In genomic region chr9:107668916-107669315, GRCm38 (mm10) we compare ENCODE assay signal across 29 mouse cellular contexts. TPM values are rescaled to one million over a fixed set of nuclear protein-coding genes. Genes with fewer than 3 reads are reported as not detected.
A peak's percentile ranks its signal among the peaks of the same experiment; 100 is the strongest.
DNase-seq lines count a peak whose midpoint lies in the region; ATAC-seq and TF ChIP-seq lines count a peak whose summit lies in the region.
"Had no signal": no experiment of that assay in that cellular context is flagged by ENCODE, and none has a peak within 500 bp of the region (broad histone marks: within the 10 kb centered on the region; RNA-seq: fewer than 3 reads in every experiment).

No protein-coding gene starts in this region.

- TF ChIP-seq EP300 in liver, postnatal 0 days (IDR thresholded peaks at IDR 0.05; ENCODE audit: low read depth) = no peak

- H3K27me3 ChIP-seq in heart, embryonic 10.5 days (ENCODE audit: insufficient read depth, poor library complexity, severe bottlenecking) = peaks cover 43% of the 10 kb centered on the region
- H3K27me3 ChIP-seq in kidney, embryonic 14.5 days (ENCODE audit: control insufficient read depth, insufficient read depth, low read length) = no peaks in the 10 kb centered on the region
- peaks cover 38% of the 10 kb centered on the region for H3K27me3 ChIP-seq in liver, postnatal 0 days (ENCODE audit: insufficient read depth, low read length)
- peaks cover 60% of the 10 kb centered on the region for H3K27me3 ChIP-seq in liver, embryonic 11.5 days (replicated peaks; ENCODE audit: control insufficient read depth, insufficient read depth, low read length)
- H3K27me3 ChIP-seq: Patski had no signal

- peak overlapping the region; percentile 80 for H3K27ac ChIP-seq in heart, embryonic 10.5 days
- H3K27ac ChIP-seq in kidney, embryonic 14.5 days (ENCODE audit: low read depth, low read length) = no peak overlapping the region
- peak overlapping the region; percentile 93 for H3K27ac ChIP-seq in liver, postnatal 0 days (ENCODE audit: low read depth)
- H3K27ac ChIP-seq in liver, embryonic 11.5 days (ENCODE audit: low read depth, low read length) = no peak overlapping the region
- H3K27ac ChIP-seq: forebrain, embryonic 13.5 days; hindbrain, postnatal 0 days; liver, embryonic 13.5 days; midbrain, embryonic 15.5 days had no signal

- TF ChIP-seq CTCF in liver, postnatal 0 days (IDR thresholded peaks at IDR 0.05; ENCODE audit: low read depth) = no peak

- H3K4me2 ChIP-seq in kidney, embryonic 14.5 days (replicated peaks; ENCODE audit: low read depth, low read length) = no peak overlapping the region
- H3K4me2 ChIP-seq in liver, postnatal 0 days (ENCODE audit: low read depth, low read length) = peak overlapping the region; percentile 66
- no peak overlapping the region for H3K4me2 ChIP-seq in liver, embryonic 11.5 days
- H3K4me2 ChIP-seq: forebrain, embryonic 13.5 days; heart, embryonic 12.5 days; liver, embryonic 13.5 days; lung, embryonic 14.5 days; midbrain, embryonic 15.5 days had no signal

- 0 out of 2 replicates have a peak overlapping the region, but pooled peaks have one; percentile 8 for H3K4me3 ChIP-seq in heart, embryonic 10.5 days
- no peak overlapping the region for H3K4me3 ChIP-seq in kidney, embryonic 14.5 days (ENCODE audit: low read length)
- no peak overlapping the region for H3K4me3 ChIP-seq in liver, postnatal 0 days (ENCODE audit: low read depth, low read length)
- H3K4me3 ChIP-seq in liver, embryonic 11.5 days (ENCODE audit: low read depth, low read length) = no peak overlapping the region
- H3K4me3 ChIP-seq: forebrain, embryonic 13.5 days; heart, embryonic 12.5 days; liver, embryonic 13.5 days; midbrain, embryonic 15.5 days had no signal

- no peaks in the 10 kb centered on the region for H3K9me3 ChIP-seq in heart, embryonic 10.5 days
- no peaks in the 10 kb centered on the region for H3K9me3 ChIP-seq in kidney, embryonic 14.5 days (ENCODE audit: control insufficient read depth, low read length)
- no peaks in the 10 kb centered on the region for H3K9me3 ChIP-seq in liver, postnatal 0 days (ENCODE audit: low read length)
- H3K9me3 ChIP-seq in liver, embryonic 11.5 days (ENCODE audit: control insufficient read depth, low read length) = no peaks in the 10 kb centered on the region
- H3K9me3 ChIP-seq: forebrain, embryonic 13.5 days; heart, embryonic 12.5 days; liver, embryonic 13.5 days; midbrain, embryonic 10.5 days; midbrain, embryonic 15.5 days had no signal

- intact Hi-C loops in heart, postnatal 25 days (cut with DNase I) = no loop called here

- 64% methylated on average over 3 of the region's 3 CpGs for WGBS in heart, embryonic 10.5 days
- WGBS in kidney, embryonic 14.5 days = 57% methylated on average over 3 of the region's 3 CpGs
- WGBS in liver, postnatal 0 days (ENCODE audit: insufficient replicate concordance) = 56% methylated on average over 3 of the region's 3 CpGs
- 73% methylated on average over 3 of the region's 3 CpGs for WGBS in liver, embryonic 11.5 days

- H3K4me1 ChIP-seq in heart, embryonic 10.5 days = peaks cover 55% of the 10 kb centered on the region
- H3K4me1 ChIP-seq in kidney, embryonic 14.5 days (ENCODE audit: control insufficient read depth, insufficient read depth, low read length) = peaks cover 34% of the 10 kb centered on the region
- H3K4me1 ChIP-seq in liver, postnatal 0 days (ENCODE audit: insufficient read depth) = 0 out of 2 replicates have a peak, but pooled peaks cover 4% of the 10 kb centered on the region
- peaks cover 10% of the 10 kb centered on the region for H3K4me1 ChIP-seq in liver, embryonic 11.5 days (replicated peaks; ENCODE audit: control insufficient read depth, insufficient read depth, low read length)

- ATAC-seq in kidney, embryonic 14.5 days (ENCODE audit: low FRiP score, low TSS enrichment) = no peak
- ATAC-seq in liver, postnatal 0 days = peak; percentile 39
- ATAC-seq in liver, embryonic 11.5 days (replicated peaks; ENCODE audit: low FRiP score) = no peak
- ATAC-seq: forebrain, embryonic 13.5 days; hindbrain, postnatal 0 days; midbrain, embryonic 15.5 days; Patski had no signal

- H3K9ac ChIP-seq in kidney, embryonic 14.5 days (ENCODE audit: low read depth, low read length) = no peak overlapping the region
- H3K9ac ChIP-seq in liver, postnatal 0 days (replicated peaks) = peak overlapping the region; percentile 82
- no peak overlapping the region for H3K9ac ChIP-seq in liver, embryonic 11.5 days (ENCODE audit: low read depth, low read length)
- H3K9ac ChIP-seq: forebrain, embryonic 13.5 days; liver, embryonic 13.5 days; lung, embryonic 14.5 days; midbrain, embryonic 15.5 days had no signal

- H3K36me3 ChIP-seq in heart, embryonic 10.5 days = no peaks in the 10 kb centered on the region
- H3K36me3 ChIP-seq in kidney, embryonic 14.5 days (ENCODE audit: control insufficient read depth, insufficient read depth, low read length) = no peaks in the 10 kb centered on the region
- H3K36me3 ChIP-seq in liver, postnatal 0 days (replicated peaks; ENCODE audit: insufficient read depth, low read length) = no peaks in the 10 kb centered on the region
- no peaks in the 10 kb centered on the region for H3K36me3 ChIP-seq in liver, embryonic 11.5 days (ENCODE audit: control insufficient read depth, insufficient read depth, low read length)
- H3K36me3 ChIP-seq: heart, embryonic 12.5 days; liver, embryonic 13.5 days; midbrain, embryonic 10.5 days; midbrain, embryonic 15.5 days had no signal

- DNase-seq in heart, embryonic 10.5 days (ENCODE audit: low spot score) = no peak
- DNase-seq in heart, postnatal 25 days (ENCODE audit: low spot score) = no peak
- DNase-seq in kidney, postnatal 10 days = peak; percentile 51
- peak; percentile 71 for DNase-seq in liver, postnatal 0 days
- DNase-seq in liver, embryonic 11.5 days (ENCODE audit: low spot score) = no peak
- DNase-seq in ovary, postnatal 10 days (ENCODE audit: low spot score) = no peak
- DNase-seq: adrenal gland, postnatal 10 days; cerebellum, adult 11 months; cerebellum, adult 9-10 months; cerebellum, postnatal 36 days; gastrocnemius, postnatal 14 days; heart, adult 11 months; left cerebral cortex, postnatal 4 days; liver, embryonic 13.5 days; lung, embryonic 14.5 days; lung, postnatal 14 days; right cerebral cortex, adult 18-20 months; spleen, adult 18-20 months had no signal

RNA-seq across cellular contexts. Expression of gene Slc38a3, which starts 0.4 kb away (rescaled TPM):
- 4.2 and 4.5 TPM in 2 replicates for polyA plus RNA-seq in heart, embryonic 10.5 days (2016; fragmentation: Nextera tagmentation; extraction: Ambion mirVana)
- 10 to 100 TPM; 62.0 to 69.7 TPM for total RNA-seq in heart, postnatal 25 days (2021)
- 4.8 and 6.5 TPM in 2 replicates for polyA plus RNA-seq in kidney, embryonic 14.5 days (2014; fragmentation: Nextera tagmentation; extraction: Ambion mirVana)
- 147 and 174 TPM in 2 replicates for polyA plus RNA-seq in liver, postnatal 0 days (2015; fragmentation: Nextera tagmentation; extraction: Ambion mirVana)
- 3.9 and 4.0 TPM in 2 replicates for polyA plus RNA-seq in liver, embryonic 11.5 days (2014; fragmentation: Nextera tagmentation; extraction: Ambion mirVana)
- total RNA-seq: MEL; neutrophil, adult 5-6 weeks had no signal

RNA-seq across cellular contexts. Expression of gene Gnat1, which starts 10.6 kb away (rescaled TPM):
- 1.2 and 3.2 TPM in 2 replicates for polyA plus RNA-seq in heart, embryonic 10.5 days (2016; fragmentation: Nextera tagmentation; extraction: Ambion mirVana)
- total RNA-seq in heart, postnatal 25 days (2021) = not detected
- polyA plus RNA-seq in kidney, embryonic 14.5 days (2014; fragmentation: Nextera tagmentation; extraction: Ambion mirVana) = 4.7 and 5.3 TPM in 2 replicates
- polyA plus RNA-seq in liver, postnatal 0 days (2015; fragmentation: Nextera tagmentation; extraction: Ambion mirVana) = 5.8 and 6.2 TPM in 2 replicates
- 4.7 and 5.0 TPM in 2 replicates for polyA plus RNA-seq in liver, embryonic 11.5 days (2014; fragmentation: Nextera tagmentation; extraction: Ambion mirVana)
- total RNA-seq: gastrocnemius, postnatal 14 days; layer of hippocampus, postnatal 25 days; neutrophil, adult 5-6 weeks had no signal
- polyA plus RNA-seq: embryonic facial prominence, embryonic 11.5 days had no signal

RNA-seq across cellular contexts. Expression of gene Gnai2, which starts 33.7 kb away (rescaled TPM):
- 359 and 404 TPM in 2 replicates for polyA plus RNA-seq in heart, embryonic 10.5 days (2016; fragmentation: Nextera tagmentation; extraction: Ambion mirVana)
- 100 to 1,000 TPM; 241 to 257 TPM for total RNA-seq in heart, postnatal 25 days (2021)
- polyA plus RNA-seq in kidney, embryonic 14.5 days (2014; fragmentation: Nextera tagmentation; extraction: Ambion mirVana) = 386 and 445 TPM in 2 replicates
- 146 and 159 TPM in 2 replicates for polyA plus RNA-seq in liver, postnatal 0 days (2015; fragmentation: Nextera tagmentation; extraction: Ambion mirVana)
- 217 and 233 TPM in 2 replicates for polyA plus RNA-seq in liver, embryonic 11.5 days (2014; fragmentation: Nextera tagmentation; extraction: Ambion mirVana)

RNA-seq across cellular contexts. Expression of gene Sema3f, which starts 41.4 kb away (rescaled TPM):
- polyA plus RNA-seq in heart, embryonic 10.5 days (2016; fragmentation: Nextera tagmentation; extraction: Ambion mirVana) = 4.7 and 13.2 TPM in 2 replicates
- 10 to 100 TPM; 15.1 to 15.8 TPM for total RNA-seq in heart, postnatal 25 days (2021)
- polyA plus RNA-seq in kidney, embryonic 14.5 days (2014; fragmentation: Nextera tagmentation; extraction: Ambion mirVana) = 32.4 and 38.4 TPM in 2 replicates
- 0.76 and 1.1 TPM in 2 replicates for polyA plus RNA-seq in liver, postnatal 0 days (2015; fragmentation: Nextera tagmentation; extraction: Ambion mirVana)
- 5.9 and 6.2 TPM in 2 replicates for polyA plus RNA-seq in liver, embryonic 11.5 days (2014; fragmentation: Nextera tagmentation; extraction: Ambion mirVana)
- total RNA-seq: MEL had no signal

RNA-seq across cellular contexts. Expression of gene Sema3b, which starts 59.9 kb away (rescaled TPM):
- polyA plus RNA-seq in heart, embryonic 10.5 days (2016; fragmentation: Nextera tagmentation; extraction: Ambion mirVana) = 4.9 and 8.2 TPM in 2 replicates
- total RNA-seq in heart, postnatal 25 days (2021) = 10 to 100 TPM; 15.0 to 17.8 TPM
- 6.4 and 9.5 TPM in 2 replicates for polyA plus RNA-seq in kidney, embryonic 14.5 days (2014; fragmentation: Nextera tagmentation; extraction: Ambion mirVana)
- 0.41 and 0.56 TPM in 2 replicates for polyA plus RNA-seq in liver, postnatal 0 days (2015; fragmentation: Nextera tagmentation; extraction: Ambion mirVana)
- polyA plus RNA-seq in liver, embryonic 11.5 days (2014; fragmentation: Nextera tagmentation; extraction: Ambion mirVana) = 0.63 and 0.79 TPM in 2 replicates

Comparison
In these comparisons a context has a peak if more than half of its experiments do, and no peak if none do; other contexts are left out.
1. DNase-seq: peak in kidney, postnatal 10 days (single experiment) and liver, postnatal 0 days (single experiment); none in heart, embryonic 10.5 days (single experiment), heart, postnatal 25 days (single experiment), liver, embryonic 11.5 days (single experiment) and ovary, postnatal 10 days (single experiment).
2. H3K27ac ChIP-seq: peak in heart, embryonic 10.5 days (single experiment) and liver, postnatal 0 days (single experiment); none in kidney, embryonic 14.5 days (single experiment) and liver, embryonic 11.5 days (single experiment).
3. RNA of gene Slc38a3, which starts 0.4 kb away (polyA plus RNA-seq): 147 to 174 TPM in liver, postnatal 0 days; 4.8 to 6.5 TPM in kidney, embryonic 14.5 days, 4.2 to 4.5 TPM in heart, embryonic 10.5 days and 3.9 to 4.0 TPM in liver, embryonic 11.5 days; every median in the first group is over 10 times any median in the second.